Mouse (Mus musculus) CD4-positive naive resting alpha-beta T cell, adult 76 days (primary cell): ENCODE measurements around the gene Apol10a. TPM values are rescaled to one million over a fixed set of nuclear protein-coding genes. Genes with fewer than 3 reads are reported as not detected.

Experiments
- total RNA-seq: library from RNA; stranded (reverse); gene quantifications from one replicate; pipeline ENCODE4 v1.2.4, GENCODE M21; 2023

Apol10a gene
- total RNA-seq: not detected

GRCm38 (mm10) chr15:77476693-77477092 lies at the start of gene Apol10a:
Gene Apol10a (plus strand): TSS chr15:77477047.

GRCm38 (mm10) chr15:77447392-77447791 lies 29.5 kb upstream of the Apol10a start, which contains the start of gene Apol7b:
Gene Apol7b (minus strand): TSS chr15:77447492.

GRCm38 (mm10) chr15:77507966-77508365 lies 31.1 kb downstream of the Apol10a start, which contains the start of gene Apol11a:
Gene Apol11a (plus strand): TSS chr15:77508271.

GRCm38 (mm10) chr15:77533216-77533615 lies 56.4 kb downstream of the Apol10a start, which contains the start of gene Apol7c:
Gene Apol7c (minus strand): TSS chr15:77533316.

Other genes with a start within 250 kb of the Apol10a start
- gene Rbfox2, start 170.0 kb upstream of the Apol10a start, total RNA-seq: 0.67 TPM
- not detected for gene Apol7a, start 77.9 kb upstream of the Apol10a start, total RNA-seq
- 7.2 TPM for gene Apol9a, start 65.9 kb upstream of the Apol10a start, total RNA-seq
- 0.59 TPM for gene Apol7b, start 29.6 kb upstream of the Apol10a start, total RNA-seq
- gene Apol11a, start 31.2 kb downstream of the Apol10a start, total RNA-seq: 2.6 TPM
- gene Apol7c, start 56.3 kb downstream of the Apol10a start, total RNA-seq: 1.2 TPM
- gene 1700025B11Rik, start 84.8 kb downstream of the Apol10a start, total RNA-seq: not detected
- 1.6 TPM for gene Apol10b, start 119.1 kb downstream of the Apol10a start, total RNA-seq
- not detected for gene Gm36245, start 122.2 kb downstream of the Apol10a start, total RNA-seq
- 8.4 TPM for gene Apol11b, start 166.2 kb downstream of the Apol10a start, total RNA-seq
- gene Apol7e, start 221.8 kb downstream of the Apol10a start, total RNA-seq: 53.8 TPM